Mouse (Mus musculus): ENCODE measurements around the gene Elavl3. TPM values are rescaled to one million over a fixed set of nuclear protein-coding genes. Genes with fewer than 3 reads are reported as not detected.

Elavl3 gene
- polyA plus RNA-seq, 1 experiment: 0.02 TPM

GRCm38 (mm10) chr9:22065642-22066041 is 13.8 kb upstream of the Elavl3 start:
- Histone ChIP-seq H3K36me3 (ENCODE audit: control insufficient read depth) (peaks cover 83% of the 10 kb centered on the region), H3K27me3 (ENCODE audit: control insufficient read depth) (no peaks in the 10 kb centered on the region), H3K4me3 (replicated peaks) (no peak overlapping the region), H3K4me1 (ENCODE audit: control insufficient read depth) (peaks cover 20% of the 10 kb centered on the region), H3K9me3 (ENCODE audit: control insufficient read depth, low read length) (no peaks in the 10 kb centered on the region)
- TF ChIP-seq TAL1 (IDR thresholded peaks at IDR 0.05; ENCODE audit: low read length) (no peak), GATA1 (IDR thresholded peaks at IDR 0.05; ENCODE audit: low read length) (no peak)

GRCm38 (mm10) chr9:22064341-22064740 is 12.5 kb upstream of the Elavl3 start:
- Histone ChIP-seq H3K27me3 (ENCODE audit: control insufficient read depth) (no peaks in the 10 kb centered on the region), H3K36me3 (ENCODE audit: control insufficient read depth) (peaks cover 87% of the 10 kb centered on the region), H3K4me1 (ENCODE audit: control insufficient read depth) (peaks cover 8% of the 10 kb centered on the region), H3K9me3 (ENCODE audit: control insufficient read depth, low read length) (no peaks in the 10 kb centered on the region), H3K4me3 (replicated peaks) (no peak overlapping the region)
- TF ChIP-seq GATA1 (IDR thresholded peaks at IDR 0.05; ENCODE audit: low read length) (no peak), TAL1 (IDR thresholded peaks at IDR 0.05; ENCODE audit: low read length) (no peak)

- Histone ChIP-seq H3K36me3 (ENCODE audit: control insufficient read depth) (peaks cover 87% of the 10 kb centered on the region), H3K9me3 (ENCODE audit: control insufficient read depth, low read length) (no peaks in the 10 kb centered on the region), H3K4me1 (ENCODE audit: control insufficient read depth) (peaks cover 5% of the 10 kb centered on the region; the same call in 1 of the 2 replicates), H3K27me3 (ENCODE audit: control insufficient read depth) (no peaks in the 10 kb centered on the region), H3K4me3 (replicated peaks) (no peak overlapping the region)
- TF ChIP-seq TAL1 (IDR thresholded peaks at IDR 0.05; ENCODE audit: low read length): no peak
- TF ChIP-seq GATA1 (IDR thresholded peaks at IDR 0.05; ENCODE audit: low read length): no peak
These were observed 9.5 kb upstream of the Elavl3 start for GRCm38 (mm10) chr9:22061339-22061738.

- Histone ChIP-seq H3K9me3 (ENCODE audit: control insufficient read depth, low read length) (peaks cover 2% of the 10 kb centered on the region; the same call in 1 of the 2 replicates), H3K4me1 (ENCODE audit: control insufficient read depth) (peaks cover 12% of the 10 kb centered on the region), H3K36me3 (ENCODE audit: control insufficient read depth) (peaks cover 58% of the 10 kb centered on the region), H3K27me3 (ENCODE audit: control insufficient read depth) (peaks cover 29% of the 10 kb centered on the region), H3K4me3 (replicated peaks) (no peak overlapping the region)
- TF ChIP-seq TAL1 (IDR thresholded peaks at IDR 0.05; ENCODE audit: low read length): no peak
These were observed 6.2 kb upstream of the Elavl3 start for GRCm38 (mm10) chr9:22058011-22058424.

GRCm38 (mm10) chr9:22057031-22057517 is 5.3 kb upstream of the Elavl3 start:
- Histone ChIP-seq H3K9me3 (ENCODE audit: control insufficient read depth, low read length) (peaks cover 5% of the 10 kb centered on the region; the same call in 1 of the 2 replicates), H3K4me1 (ENCODE audit: control insufficient read depth) (peaks cover 12% of the 10 kb centered on the region), H3K36me3 (ENCODE audit: control insufficient read depth) (peaks cover 49% of the 10 kb centered on the region), H3K4me3 (replicated peaks) (no peak overlapping the region), H3K27me3 (ENCODE audit: control insufficient read depth) (peaks cover 39% of the 10 kb centered on the region)
- TF ChIP-seq GATA1 (IDR thresholded peaks at IDR 0.05; ENCODE audit: low read length): no peak
- no peak for TF ChIP-seq TAL1 (IDR thresholded peaks at IDR 0.05; ENCODE audit: low read length)

- H3K36me3 ChIP-seq (ENCODE audit: control insufficient read depth): peaks cover 44% of the 10 kb centered on the region
- peaks cover 10% of the 10 kb centered on the region; the same call in 1 of the 2 replicates for H3K9me3 ChIP-seq (ENCODE audit: control insufficient read depth, low read length)
- no peak overlapping the region for H3K4me3 ChIP-seq (replicated peaks)
- H3K4me1 ChIP-seq (ENCODE audit: control insufficient read depth): peaks cover 18% of the 10 kb centered on the region
- no peak for TF ChIP-seq TAL1 (IDR thresholded peaks at IDR 0.05; ENCODE audit: low read length)
- TF ChIP-seq GATA1 (IDR thresholded peaks at IDR 0.05; ENCODE audit: low read length): no peak
- peaks cover 45% of the 10 kb centered on the region for H3K27me3 ChIP-seq (ENCODE audit: control insufficient read depth)
These were observed 4.6 kb upstream of the Elavl3 start for GRCm38 (mm10) chr9:22056303-22056910.

GRCm38 (mm10) chr9:22055713-22056112 is 3.9 kb upstream of the Elavl3 start:
- peaks cover 52% of the 10 kb centered on the region for H3K27me3 ChIP-seq (ENCODE audit: control insufficient read depth)
- TF ChIP-seq TAL1 (IDR thresholded peaks at IDR 0.05; ENCODE audit: low read length) (no peak), GATA1 (IDR thresholded peaks at IDR 0.05; ENCODE audit: low read length) (no peak)
- peaks cover 25% of the 10 kb centered on the region for H3K4me1 ChIP-seq (ENCODE audit: control insufficient read depth)
- peaks cover 17% of the 10 kb centered on the region for H3K9me3 ChIP-seq (ENCODE audit: control insufficient read depth, low read length)
- peaks cover 38% of the 10 kb centered on the region for H3K36me3 ChIP-seq (ENCODE audit: control insufficient read depth)
- no peak overlapping the region for H3K4me3 ChIP-seq (replicated peaks)

- no peak overlapping the region for H3K4me3 ChIP-seq (replicated peaks)
- TF ChIP-seq TAL1 (IDR thresholded peaks at IDR 0.05; ENCODE audit: low read length) (no peak), GATA1 (IDR thresholded peaks at IDR 0.05; ENCODE audit: low read length) (no peak)
- H3K4me1 ChIP-seq (ENCODE audit: control insufficient read depth): peaks cover 37% of the 10 kb centered on the region
- H3K36me3 ChIP-seq (ENCODE audit: control insufficient read depth): peaks cover 32% of the 10 kb centered on the region
- H3K9me3 ChIP-seq (ENCODE audit: control insufficient read depth, low read length): peaks cover 24% of the 10 kb centered on the region
- peaks cover 64% of the 10 kb centered on the region for H3K27me3 ChIP-seq (ENCODE audit: control insufficient read depth)
These were observed 2.7 kb upstream of the Elavl3 start for GRCm38 (mm10) chr9:22054411-22055076.

GRCm38 (mm10) chr9:22053657-22054056 is 1.8 kb upstream of the Elavl3 start:
- peaks cover 24% of the 10 kb centered on the region for H3K9me3 ChIP-seq (ENCODE audit: control insufficient read depth, low read length)
- H3K27me3 ChIP-seq (ENCODE audit: control insufficient read depth): peaks cover 73% of the 10 kb centered on the region
- peaks cover 44% of the 10 kb centered on the region for H3K4me1 ChIP-seq (ENCODE audit: control insufficient read depth)
- peaks cover 23% of the 10 kb centered on the region for H3K36me3 ChIP-seq (ENCODE audit: control insufficient read depth)
- no peak overlapping the region for H3K4me3 ChIP-seq (replicated peaks)
- no peak for TF ChIP-seq GATA1 (IDR thresholded peaks at IDR 0.05; ENCODE audit: low read length)
